Mouse (Mus musculus) cerebellum, postnatal 14 days (tissue): ENCODE data around the gene Sh3d21.
"Not testable (repeated sequence)": the region's sequence is repeated elsewhere in the genome, so short reads cannot be mapped to it uniquely, and the experiment has no call there.

Experiments used
- DNase-seq, 2 experiments: peaks; one replicate each; pipeline ENCODE4 v3.0.0; 2021; ENCODE audit warnings: mixed read lengths in 2 of 2

The Sh3d21 gene

DNA sequence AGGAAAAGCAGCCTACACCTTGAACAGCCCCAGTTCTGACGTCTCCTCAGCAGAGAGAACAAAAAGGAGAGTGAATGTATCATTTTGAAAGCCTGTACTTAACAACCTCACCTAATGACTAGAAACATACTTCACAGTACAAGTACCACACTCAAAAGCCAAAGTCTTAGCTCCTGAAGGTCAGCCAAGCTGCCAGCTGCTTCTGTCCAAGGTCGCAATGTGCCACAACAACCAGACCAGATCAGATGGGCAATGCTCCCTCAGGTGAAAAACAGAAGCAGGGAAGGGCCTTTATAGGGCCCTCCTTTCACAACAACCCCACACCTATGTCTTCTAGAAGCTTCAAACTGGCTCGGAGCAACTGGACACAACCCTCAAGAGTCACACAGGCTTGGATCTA, 2.8 kb upstream of the Sh3d21 start:
- no peak for DNase-seq

DNA sequence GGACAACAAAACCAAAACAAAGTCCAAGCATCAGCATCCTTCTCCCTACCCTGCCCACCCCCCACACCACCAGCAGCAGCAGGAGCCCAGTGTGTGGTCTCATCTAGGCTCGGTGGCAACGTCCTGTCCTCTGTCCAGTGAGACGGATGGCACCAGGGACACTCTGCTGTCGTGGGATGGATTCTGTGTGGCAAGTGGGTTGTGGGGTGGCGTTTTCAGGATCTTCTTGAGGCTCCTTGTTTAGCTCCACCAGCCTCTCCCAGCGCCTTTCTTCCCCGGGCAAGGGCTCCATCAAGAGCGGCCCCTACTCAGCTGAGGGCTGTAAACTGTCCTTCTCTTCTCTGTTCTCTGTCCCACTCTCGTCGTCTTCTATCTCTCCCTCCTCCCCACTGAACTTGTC, 1.8 kb upstream of the Sh3d21 start:
- not testable (repeated sequence) for DNase-seq

DNA sequence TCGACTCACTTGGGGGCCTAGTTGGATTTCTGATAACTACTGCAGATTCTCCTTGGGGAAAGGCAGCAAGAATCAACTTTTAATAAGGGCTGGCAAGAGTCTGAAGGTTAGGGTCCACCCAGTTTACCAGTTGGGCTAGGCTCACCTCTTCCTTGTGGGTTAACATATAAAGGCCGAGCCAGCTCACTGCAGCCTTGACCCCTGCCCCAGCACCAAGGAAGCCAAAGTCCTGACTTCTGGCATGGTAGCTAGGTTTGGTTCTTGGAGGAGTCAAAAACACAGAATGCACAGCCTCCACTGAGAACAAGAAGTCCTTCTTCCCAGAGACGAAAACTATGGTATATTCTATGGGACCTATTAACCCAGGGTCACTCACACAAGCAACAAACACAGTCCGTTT, 394 bp upstream of the Sh3d21 start:
- DNase-seq: no peak

- peak; percentile 86 to 87 for DNase-seq
These were observed 686 bp downstream of the Sh3d21 start for GRCm38 (mm10) chr4:126162544-126163066.

- DNase-seq: peak in 1 of 2 experiments; percentile 22
These were observed 1.3 kb downstream of the Sh3d21 start for GRCm38 (mm10) chr4:126161986-126162385.

DNA sequence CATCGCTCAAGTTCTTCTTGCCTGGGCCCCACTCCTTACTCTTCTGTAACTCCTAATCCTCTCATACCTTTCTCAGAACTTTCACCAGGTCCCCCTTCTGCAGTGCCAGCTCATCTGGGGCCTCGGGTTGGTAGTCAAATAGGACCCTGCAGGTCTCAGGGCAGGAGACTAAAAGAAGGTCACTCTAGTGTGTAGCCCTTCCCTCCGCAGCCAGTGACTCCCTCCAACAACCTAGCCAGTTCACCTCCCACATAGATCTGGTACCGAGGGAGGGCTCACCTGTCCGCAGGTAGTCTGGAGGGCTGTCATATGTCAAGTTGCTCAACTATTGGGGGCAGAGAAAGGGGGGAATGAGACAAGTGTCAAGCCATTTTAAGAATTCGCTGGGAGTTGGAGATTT, 1.8 kb downstream of the Sh3d21 start:
- no peak for DNase-seq

GRCm38 (mm10) chr4:126160981-126161380, 2.3 kb downstream of the Sh3d21 start:
- no peak for DNase-seq

DNA sequence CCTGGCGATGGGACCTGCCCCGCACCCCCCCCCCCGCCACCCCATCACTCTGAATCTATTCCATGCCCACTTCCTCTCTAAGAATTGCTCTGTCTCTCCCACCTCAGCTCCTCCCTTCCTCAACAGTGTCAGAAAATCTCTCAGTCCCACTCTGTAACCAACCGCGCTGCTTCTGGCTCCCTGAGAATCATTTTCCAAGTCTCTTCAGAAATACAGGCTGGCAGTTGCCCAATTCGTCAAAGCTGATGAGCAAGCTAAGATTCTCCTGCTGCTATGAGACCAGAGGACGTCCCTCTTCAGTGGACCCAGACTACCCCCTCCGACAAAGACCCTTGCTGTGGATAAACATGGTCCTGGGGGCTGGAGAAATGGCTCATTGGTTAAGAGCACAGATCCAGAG, 3.8 kb downstream of the Sh3d21 start:
- DNase-seq: no peak

- no peak for DNase-seq
These were observed 5.7 kb downstream of the Sh3d21 start for GRCm38 (mm10) chr4:126157562-126157961.

DNA sequence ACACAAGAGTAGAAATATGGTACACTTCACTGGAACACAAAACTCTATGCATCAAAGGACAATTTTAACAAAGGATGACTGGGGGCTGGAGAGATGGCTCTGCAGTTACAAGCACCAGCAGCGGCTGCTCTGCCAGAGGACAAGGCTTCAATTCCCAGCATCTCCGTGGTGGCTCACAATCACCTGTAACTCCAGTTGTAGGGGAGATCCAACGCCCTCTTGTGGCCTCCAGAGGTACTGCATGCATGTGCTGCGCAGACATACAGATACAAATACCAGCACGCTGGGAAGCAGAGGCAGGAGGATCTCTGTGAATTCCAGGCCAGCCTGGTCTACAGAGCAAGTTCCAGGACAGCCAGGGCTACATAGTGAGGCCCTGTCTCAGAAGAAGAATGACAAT, 6.7 kb downstream of the Sh3d21 start:
- peak; percentile 28 to 53 for DNase-seq

- DNase-seq: no peak
These were observed 7.4 kb downstream of the Sh3d21 start for GRCm38 (mm10) chr4:126155869-126156268.

DNA sequence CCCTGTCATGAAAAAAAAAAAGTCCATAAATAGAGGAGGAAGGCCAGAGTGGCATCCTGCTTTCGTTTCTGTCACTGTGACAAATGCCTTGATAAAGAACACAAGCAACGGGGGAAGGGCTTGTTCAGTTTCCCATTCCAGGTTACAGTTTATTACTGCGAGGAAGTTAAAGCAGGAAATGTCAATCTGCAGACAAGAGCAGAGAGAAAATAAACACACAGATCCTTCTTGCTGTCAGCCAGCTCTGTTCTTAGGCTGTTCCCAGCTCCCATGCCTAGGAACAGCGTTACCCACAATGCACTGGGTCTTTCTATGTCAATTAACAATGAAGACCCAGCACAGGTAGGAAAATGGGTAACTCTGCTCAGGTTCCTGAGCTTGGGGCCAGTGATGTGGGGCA, 8.1 kb downstream of the Sh3d21 start:
- DNase-seq: no peak

DNA sequence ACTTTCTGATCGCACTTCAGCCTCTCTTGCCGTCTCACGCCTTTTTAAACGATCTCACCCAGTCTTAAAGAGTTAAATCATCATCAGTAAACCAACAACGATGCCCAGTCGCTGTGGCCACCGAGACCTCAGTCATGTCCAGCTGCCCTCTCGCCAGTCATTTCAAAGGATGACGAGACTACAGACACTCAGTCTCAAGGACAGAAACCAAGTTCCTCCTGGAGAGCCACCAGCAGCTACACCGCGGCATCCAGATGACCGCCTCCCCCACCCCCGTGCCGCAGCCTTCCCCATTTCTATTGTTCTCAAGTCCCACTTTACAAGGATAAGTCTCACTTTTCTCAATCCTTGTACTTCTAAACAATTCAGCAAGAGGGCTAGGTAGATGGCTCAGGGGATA, 10.4 kb downstream of the Sh3d21 start:
- DNase-seq: no peak

GRCm38 (mm10) chr4:126151701-126152440, 11.4 kb downstream of the Sh3d21 start:
- no peak for DNase-seq

GRCm38 (mm10) chr4:126150949-126151320, 12.4 kb downstream of the Sh3d21 start:
- no peak for DNase-seq

DNA sequence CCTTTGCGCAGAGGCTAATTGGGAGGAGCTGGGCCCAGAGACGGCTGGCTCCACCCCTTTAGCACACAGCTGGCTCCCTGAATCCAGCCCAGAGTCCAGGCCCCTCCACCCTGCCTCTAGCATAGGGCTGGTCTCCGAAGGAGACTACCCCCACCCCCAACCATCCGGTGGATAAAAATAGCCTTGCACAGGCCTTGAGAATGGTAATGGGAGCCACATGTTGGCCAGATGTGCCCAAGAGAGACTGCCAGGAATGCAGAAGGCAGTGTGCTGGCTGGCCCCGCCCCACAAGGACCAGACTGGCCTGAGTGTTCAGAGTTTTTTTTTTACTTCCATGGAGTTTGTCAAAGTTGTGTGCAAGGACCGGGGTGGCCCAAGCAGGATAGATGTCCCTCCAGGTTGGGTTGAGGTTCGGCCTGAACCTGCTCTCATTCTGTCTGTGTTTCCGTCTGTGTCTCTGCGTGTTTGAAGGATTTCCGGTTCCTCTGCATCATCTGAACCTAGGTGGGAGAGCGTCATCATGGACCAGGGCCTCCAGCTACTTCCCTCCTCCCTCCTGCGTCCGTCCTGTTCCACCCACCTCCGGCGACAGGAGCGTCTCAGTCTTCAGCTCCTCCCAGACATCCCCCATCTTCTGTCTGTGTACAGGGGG, 12.9 kb downstream of the Sh3d21 start:
- DNase-seq: no peak

DNA sequence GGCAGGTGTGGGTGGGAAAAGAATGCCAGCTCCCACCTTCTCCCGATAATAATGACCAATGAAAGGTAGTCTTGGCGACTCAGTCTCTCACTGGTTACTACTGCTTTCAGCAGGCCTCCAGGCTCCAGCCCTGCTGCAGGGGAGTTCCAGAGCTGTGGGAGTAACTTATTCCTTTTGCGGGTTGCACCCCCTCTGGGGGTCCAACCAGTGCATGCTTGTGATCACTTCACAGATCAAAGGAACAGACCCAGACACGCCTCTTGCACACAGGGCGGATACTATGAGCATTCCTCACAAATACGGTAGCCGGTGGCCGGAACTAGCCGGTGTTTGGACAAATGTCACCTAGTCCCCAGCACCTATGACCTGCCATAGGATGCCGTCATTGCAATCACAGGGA, 13.5 kb downstream of the Sh3d21 start:
- DNase-seq: no peak

DNA sequence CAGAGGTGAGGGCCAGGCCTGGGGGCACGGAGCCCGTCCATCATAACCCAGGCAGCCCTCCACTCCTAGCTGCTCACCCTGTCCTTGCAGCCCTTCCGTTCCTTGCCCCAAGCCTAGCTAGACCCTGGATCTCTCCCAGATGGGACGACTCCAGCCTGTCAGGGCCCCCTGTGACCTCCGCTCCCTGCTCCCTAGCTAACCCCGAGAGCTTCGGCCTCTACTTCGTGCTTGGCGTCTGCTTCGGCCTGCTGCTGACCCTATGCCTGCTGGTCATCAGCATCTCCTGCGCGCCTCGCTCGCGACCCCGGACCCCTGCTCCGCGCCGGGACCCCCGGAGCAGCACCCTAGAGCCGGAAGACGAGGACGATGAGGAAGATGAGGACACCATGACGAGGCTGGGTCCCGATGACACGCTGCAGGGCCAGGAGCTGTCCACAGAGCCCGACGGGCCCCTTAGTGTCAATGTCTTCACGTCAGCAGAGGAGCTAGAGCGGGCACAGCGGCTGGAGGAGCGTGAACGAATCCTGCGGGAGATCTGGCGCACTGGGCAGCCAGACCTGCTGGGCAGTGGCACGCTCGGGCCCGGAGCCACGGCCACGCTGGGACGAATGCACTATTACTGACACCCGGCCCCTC, 14.1 kb downstream of the Sh3d21 start:
- DNase-seq: no peak

DNA sequence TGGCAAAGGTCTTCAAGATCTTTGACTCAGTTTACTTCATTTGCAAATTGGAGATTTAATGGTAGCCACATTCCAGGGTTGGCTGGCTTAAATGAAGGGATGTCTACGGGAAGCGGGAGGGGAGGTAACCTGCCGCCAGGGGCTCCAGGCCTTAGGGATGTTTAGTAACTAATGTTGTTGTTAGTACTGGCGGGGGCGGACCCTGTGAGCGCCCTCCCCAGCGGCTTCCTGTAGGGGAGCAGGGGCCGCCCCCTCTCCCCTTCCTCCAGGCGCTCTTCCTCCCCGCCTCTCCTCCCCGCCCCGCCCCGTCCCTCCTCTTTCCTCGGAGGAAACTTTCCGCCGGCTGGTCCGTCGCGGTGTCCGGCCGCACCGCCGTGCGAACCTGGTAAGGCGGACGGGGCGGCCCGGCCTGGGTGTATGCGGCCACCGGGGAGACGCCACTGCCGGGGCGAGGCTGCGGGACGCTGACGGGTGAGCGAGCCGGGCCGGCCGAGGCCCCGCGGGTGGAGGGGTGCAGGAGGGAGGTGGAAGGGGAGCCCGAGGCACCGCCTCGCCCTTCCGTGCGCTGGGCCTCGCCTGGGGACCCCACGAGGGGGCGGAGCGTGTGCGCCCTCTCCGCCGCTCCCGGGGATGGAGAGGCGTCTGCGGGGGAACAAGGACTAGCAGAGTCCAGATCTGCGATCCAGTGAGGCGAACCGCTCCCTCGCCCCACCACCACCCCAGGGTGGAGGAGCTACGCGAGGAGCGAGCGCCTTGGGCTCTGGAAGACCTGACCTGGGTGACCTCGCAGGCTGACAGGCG, 14.9 kb downstream of the Sh3d21 start:
- no peak for DNase-seq

DNA sequence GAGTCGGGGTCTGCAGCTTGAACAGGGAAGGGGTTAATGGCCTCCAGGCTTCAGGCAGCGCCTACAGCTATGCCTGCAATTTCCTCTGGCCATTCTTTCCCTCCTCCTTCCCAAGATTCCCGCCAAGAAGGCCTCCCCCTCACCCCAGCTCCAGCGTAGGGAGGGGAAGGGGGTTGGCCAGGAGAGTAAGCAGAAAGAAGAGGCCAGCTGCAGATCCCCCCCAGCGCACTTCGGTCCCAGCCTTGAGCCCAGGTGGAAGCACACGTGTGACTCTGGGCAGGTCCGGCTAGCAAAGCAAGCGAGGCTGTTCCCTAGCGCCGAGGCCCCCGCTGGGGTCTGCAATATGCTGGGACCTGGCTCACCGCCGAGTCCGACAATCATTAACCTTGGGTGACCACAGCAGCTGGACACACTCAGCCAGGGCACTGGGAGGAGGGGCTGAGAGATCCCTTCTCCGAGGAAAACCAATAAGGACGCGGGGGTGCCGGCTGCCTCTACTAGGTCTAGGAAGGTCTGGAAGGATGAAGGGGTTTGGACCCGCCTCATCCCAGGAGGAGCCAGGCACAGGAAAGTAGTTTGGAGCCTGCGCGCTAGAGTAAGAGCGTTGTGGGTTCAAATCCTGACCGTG, 15.6 kb downstream of the Sh3d21 start, which contains the start of gene Eva1b:
TSS of gene Eva1b (plus strand) at position 212 of the 628 bp plus-strand sequence.
- DNase-seq: peak in 1 of 2 experiments; percentile 66

DNA sequence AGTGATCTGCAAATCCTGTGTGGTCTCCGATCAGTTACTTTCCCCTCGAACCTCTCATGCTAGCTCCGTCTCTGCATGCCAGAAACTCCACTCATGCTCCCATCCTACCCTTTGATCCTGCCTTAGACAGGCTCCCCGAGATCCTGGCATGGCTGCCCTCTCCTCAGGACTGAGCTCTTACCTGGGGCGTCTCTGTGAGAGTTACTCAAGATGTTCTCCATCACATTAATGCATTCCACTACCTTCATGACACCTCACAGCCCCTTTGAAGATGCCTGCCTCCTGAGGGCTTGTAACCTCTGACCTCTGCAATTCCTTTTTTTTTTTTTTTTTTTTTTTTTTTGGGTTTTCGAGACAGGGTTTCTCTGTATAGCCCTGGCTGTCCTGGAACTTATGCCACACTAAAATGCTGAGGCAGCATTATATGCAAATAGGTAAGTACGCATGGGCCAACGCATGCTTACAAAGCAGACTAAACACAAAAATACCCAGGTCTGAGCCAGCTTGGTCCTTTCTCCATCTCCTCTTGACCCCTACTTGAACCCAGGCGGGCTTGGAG, 16.2 kb downstream of the Sh3d21 start:
- DNase-seq: no peak

- DNase-seq: no peak
These were observed 17.9 kb downstream of the Sh3d21 start for GRCm38 (mm10) chr4:126145396-126145795.
